Mouse (Mus musculus): ENCODE data around the gene Itpkc.

- no peak for TF ChIP-seq CTCF (conservative IDR thresholded peaks at IDR 0.05; ENCODE audit: insufficient read depth, insufficient read length, low read depth, low read length)
- TF ChIP-seq POLR2A (IDR thresholded peaks at IDR 0.05; ENCODE audit: low read depth, low read length): no peak
Observed at GRCm38 (mm10) chr7:27158171-27158570, 70.3 kb downstream of the Itpkc start.

Measured in kidney, adult 2 months (tissue).